Comparison of ENCODE assay signal across 7 mouse cellular contexts in genomic region chr14:31428211-31429003, GRCm38 (mm10). TPM values are rescaled to one million over a fixed set of nuclear protein-coding genes. Genes with fewer than 3 reads are reported as not detected.
DNase-seq lines count a peak whose midpoint lies in the region.

No protein-coding gene starts in this region.

- peak; percentile 75 for DNase-seq in MN1 (ENCODE audit: low spot score)
- peak; percentile 86 for DNase-seq in adrenal gland, postnatal 10 days
- peak; percentile 76 for DNase-seq in frontal cortex, postnatal 36 days (ENCODE audit: low spot score in 2 of 2)
- peak; percentile 86 for DNase-seq in kidney, adult 18-20 months
- DNase-seq in left cerebral cortex, adult 8-10 months (ENCODE audit: low spot score in 2 of 2): peak; percentile 67 to 78
- DNase-seq in right cerebral cortex, postnatal 36 days (ENCODE audit: low spot score in 2 of 2): peak; percentile 77 to 81
- DNase-seq in retina, postnatal 1 day: no peak

RNA-seq across cellular contexts. Expression of gene Sh3bp5, which starts 7.5 kb away (rescaled TPM):
- 100 to 1,000 TPM; 107 to 135 TPM for total RNA-seq in adrenal gland, postnatal 10 days (2021)
- 10 to 100 TPM; 44.6 to 70.2 (median 56.1) TPM for total RNA-seq in left cerebral cortex, adult 8-10 months (2022)
